Mouse (Mus musculus) lung, adult 2 months (tissue): ENCODE measurements around the gene Taar9.

ENCODE experiments used
- CTCF ChIP-seq: fragments of 200-500 bp; IDR thresholded peaks from 2 replicates; pipeline ENCODE4 v1.5.1; 2011; ENCODE audit warnings: mild to moderate bottlenecking, low read length, control low read depth; ENCODE audit not compliant: insufficient read depth
- POLR2A ChIP-seq: fragments of 200-500 bp; IDR thresholded peaks from 2 replicates; pipeline ENCODE4 v1.6.1; 2011; ENCODE audit warnings: low read depth, mild to moderate bottlenecking, control low read depth, low read length, borderline replicate concordance; ENCODE audit errors: extremely low read depth

DNA sequence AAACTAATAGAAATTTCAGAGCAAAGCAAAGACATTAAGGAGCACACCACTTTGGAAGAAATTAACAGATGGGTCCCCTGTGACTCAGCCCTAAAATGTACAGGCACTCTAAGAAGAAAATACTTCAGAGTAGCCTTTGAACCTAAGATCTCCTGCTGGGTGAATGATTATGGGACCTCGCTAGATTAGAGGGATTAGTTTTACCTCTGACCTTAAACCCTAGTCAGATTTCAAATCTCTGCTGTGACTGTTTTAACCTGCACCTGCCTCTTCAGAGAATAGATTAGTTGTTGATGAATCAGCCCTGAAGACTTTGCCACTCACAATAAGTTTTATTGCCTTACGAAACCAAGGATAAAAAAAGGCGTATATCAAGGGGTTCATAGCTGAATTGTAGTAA lies 1.1 kb downstream of the Taar9 start:
- no peak for TF ChIP-seq POLR2A
- TF ChIP-seq CTCF = no peak
